Mouse (Mus musculus) retina, adult 2 months (tissue): Measurements from ENCODE around the gene Enox1.

Experiments used
- DNase-seq: peaks from one replicate; pipeline ENCODE4 v3.0.0-alpha.2; 2012; ENCODE audit warnings: low read depth, low spot score

Enox1 gene

DNA sequence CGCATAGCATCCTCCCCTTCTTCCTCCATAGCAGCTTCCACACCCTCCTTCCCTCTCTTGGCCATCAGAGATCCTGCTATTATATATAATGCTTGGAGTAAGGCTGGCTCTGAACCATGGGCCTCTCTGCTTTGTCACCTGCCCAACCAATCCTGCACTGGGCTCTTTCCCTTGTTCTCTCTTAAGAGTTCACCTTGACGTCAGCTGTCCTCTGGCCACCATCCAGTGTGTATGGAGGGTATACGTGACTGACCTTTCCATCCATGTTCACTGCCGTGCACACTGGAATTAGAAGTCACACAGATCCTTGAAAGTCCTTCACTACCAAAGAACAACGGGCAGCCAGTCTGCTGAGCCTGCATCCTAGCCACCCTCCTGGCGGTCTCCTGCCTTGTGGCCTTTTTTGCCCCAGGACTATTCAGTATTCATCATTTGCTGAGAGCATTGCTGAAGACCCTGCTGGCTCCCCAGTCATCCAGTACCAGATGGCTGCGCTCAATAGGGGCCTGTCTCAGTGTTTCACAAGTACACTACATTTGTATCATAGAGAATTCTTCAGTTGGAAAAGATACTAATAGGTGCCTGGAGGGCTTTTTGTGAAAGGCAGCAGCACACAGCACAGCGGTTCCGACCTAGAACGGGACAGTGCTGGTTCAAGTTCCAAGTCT lies 526.5 kb downstream of the Enox1 start:
- no peak for DNase-seq

GRCm38 (mm10) chr14:77689816-77690215 lies 533.3 kb downstream of the Enox1 start:
- DNase-seq = no peak

GRCm38 (mm10) chr14:77705006-77705405 lies 548.4 kb downstream of the Enox1 start:
- no peak for DNase-seq

- no peak for DNase-seq
Observed at GRCm38 (mm10) chr14:77706511-77707246, 550.1 kb downstream of the Enox1 start.

- no peak for DNase-seq
Observed at GRCm38 (mm10) chr14:77707279-77707678, 550.7 kb downstream of the Enox1 start.

DNA sequence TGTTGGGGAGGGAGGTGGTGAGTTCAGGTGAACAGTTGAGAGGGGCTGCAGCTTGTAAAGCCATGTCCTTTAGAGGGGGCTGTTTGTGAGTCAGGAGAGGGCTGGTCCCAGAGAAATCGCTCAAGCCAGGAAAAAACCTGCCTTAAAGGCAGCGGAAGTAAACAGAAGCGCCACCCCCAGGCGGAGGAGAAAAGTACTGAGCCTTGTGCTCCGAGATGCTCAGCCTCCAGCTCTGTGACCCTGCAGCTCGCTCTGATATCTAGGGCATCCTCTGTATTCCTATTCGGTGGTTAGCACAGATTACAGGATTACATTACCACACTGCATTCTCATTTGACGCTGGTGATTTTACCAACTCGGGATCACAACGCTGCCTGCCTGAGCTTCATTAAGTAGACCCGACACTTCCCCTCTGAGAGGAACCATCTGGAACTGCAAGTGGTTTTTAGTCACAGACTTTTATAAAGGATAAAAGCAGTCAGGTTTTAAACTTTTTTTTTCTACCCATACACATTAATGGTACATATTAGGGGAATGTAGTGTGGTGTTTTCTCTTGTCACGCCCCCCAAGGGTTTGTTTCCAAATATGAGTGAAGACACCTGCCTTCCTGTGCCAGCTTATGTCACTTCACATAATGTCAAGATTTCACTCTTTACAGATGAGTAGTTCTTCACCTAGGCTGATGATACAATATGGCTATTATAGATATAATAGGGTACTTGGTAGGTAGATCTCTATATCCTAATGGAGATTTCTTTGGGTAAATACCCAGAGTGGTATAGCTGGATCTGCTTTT lies 552.0 kb downstream of the Enox1 start:
- DNase-seq = peak; percentile 20

DNA sequence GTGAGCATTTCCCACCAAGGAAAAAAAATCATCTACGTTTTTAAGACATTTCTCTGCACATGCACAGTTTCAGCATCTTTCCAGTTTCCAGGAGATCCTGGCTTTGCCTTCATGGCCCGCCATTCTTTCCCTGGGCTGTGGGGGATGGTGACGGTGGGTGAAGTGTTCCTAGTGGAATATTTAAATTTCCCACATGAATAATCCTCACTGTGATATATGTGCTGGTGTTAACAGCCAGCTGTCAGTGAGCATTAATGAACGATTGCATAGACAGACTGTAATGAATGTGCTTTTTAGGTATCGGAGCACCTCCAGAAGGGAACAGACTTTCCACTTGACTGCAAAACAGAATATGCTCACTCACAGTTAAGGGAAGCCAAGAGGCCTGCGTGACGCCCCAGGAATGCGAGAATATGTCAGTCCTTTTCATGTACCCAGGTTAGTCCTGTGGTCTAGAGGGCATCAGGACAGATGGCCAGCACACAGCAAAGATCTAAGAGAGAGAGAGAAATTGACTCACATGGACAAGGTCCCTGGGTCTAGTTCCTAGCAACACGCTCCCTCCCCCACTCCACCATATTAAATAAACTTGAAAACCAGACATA lies 558.5 kb downstream of the Enox1 start:
- DNase-seq = no peak

DNA sequence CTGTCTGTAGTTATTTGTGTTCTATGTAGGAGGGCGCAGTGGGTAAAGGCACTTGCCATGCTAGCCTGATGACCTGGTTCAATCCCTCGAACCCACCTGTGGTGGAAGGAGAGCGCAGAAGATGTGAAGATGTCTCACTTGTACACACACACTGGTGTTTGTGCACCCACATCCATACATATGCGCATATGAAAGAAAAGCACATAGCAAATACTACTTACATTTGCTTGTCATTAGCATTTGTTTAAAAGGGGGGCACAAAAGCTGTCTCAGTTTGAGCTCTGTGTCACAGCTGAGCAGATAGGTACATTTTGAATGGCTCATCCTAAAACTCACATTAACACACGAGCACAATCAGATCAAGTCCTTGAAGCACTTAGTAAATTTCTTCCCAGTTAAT lies 560.4 kb downstream of the Enox1 start:
- DNase-seq = no peak

DNA sequence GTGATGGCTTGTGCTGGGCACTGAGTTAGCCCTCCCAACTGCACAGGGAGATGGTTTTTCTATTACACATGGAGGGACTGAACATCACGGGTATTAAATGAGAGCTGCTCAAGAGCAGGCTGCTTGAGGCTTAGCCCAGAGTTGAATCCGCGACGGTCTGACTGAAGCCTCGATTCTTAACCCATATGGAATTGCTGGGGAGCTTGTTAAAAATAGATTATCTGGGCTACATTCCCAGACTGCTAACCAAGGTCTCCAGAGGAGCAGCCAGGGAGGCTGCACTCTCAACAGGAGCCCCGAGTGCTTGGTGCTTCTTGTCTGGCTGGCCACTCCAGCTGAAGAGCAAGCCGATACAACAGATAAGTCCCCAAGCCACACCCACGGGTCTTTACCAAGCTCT lies 562.3 kb downstream of the Enox1 start:
- no peak for DNase-seq

- no peak for DNase-seq
Observed at GRCm38 (mm10) chr14:77738056-77738455, 581.5 kb downstream of the Enox1 start.

- no peak for DNase-seq
Observed at GRCm38 (mm10) chr14:77738751-77739365, 582.3 kb downstream of the Enox1 start.

DNA sequence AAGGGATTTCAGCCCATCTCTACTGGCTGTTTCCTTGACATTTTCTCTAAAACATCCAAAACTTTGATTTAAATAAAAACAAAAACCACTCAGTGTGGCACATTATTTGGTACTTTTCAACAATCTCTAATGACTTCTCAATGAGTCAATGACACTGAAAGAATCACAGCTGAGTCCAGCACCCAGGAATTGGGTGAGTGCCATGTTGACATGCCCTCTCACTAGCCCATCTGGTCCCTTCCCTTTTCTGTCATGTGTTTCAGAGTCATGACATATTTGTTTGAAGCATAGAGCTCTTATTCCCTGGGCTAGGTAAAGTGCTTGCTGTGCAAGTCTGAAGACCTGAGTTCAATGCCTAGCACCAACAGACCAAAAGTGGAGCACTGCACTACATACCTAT lies 582.8 kb downstream of the Enox1 start:
- no peak for DNase-seq

DNA sequence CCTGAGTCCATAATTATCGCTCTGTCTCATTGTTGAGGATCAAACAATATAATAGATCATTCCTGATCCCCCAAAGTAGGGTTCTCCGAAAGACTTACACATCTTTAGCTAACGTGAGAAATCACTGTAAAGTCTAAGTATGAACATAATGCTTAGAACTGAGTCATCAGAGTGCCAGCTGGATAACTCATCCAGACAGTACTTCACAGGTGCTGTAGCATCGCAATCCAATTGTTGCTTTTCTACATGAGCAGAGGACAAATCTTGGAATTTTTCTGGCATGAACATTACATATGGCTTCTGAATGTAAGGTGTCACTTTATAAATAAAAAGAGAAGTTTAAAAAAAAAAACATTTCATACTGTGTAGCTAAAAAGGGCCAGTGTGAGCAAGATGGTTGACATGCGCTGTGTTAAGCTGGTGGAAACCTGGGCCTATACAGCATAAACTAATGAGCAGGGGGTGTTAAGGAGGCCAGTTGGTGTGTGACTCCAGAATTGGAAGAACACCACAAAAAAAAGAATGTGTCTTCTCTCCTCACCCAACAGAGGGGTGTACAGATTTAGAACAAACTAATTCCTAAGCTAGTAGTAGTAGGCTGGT lies 588.2 kb downstream of the Enox1 start:
- DNase-seq = no peak

GRCm38 (mm10) chr14:77748920-77749319 lies 592.4 kb downstream of the Enox1 start:
- no peak for DNase-seq
